Mouse (Mus musculus) MEL-GATA-1-ER (cell line): ENCODE results near the gene Rassf3.

Experiments
- DNase-seq: peaks from one replicate; pipeline ENCODE4 v3.0.0-alpha.2; 2012; ENCODE audit warnings: low read depth; ENCODE audit errors: extremely low read depth

The Rassf3 gene

DNA sequence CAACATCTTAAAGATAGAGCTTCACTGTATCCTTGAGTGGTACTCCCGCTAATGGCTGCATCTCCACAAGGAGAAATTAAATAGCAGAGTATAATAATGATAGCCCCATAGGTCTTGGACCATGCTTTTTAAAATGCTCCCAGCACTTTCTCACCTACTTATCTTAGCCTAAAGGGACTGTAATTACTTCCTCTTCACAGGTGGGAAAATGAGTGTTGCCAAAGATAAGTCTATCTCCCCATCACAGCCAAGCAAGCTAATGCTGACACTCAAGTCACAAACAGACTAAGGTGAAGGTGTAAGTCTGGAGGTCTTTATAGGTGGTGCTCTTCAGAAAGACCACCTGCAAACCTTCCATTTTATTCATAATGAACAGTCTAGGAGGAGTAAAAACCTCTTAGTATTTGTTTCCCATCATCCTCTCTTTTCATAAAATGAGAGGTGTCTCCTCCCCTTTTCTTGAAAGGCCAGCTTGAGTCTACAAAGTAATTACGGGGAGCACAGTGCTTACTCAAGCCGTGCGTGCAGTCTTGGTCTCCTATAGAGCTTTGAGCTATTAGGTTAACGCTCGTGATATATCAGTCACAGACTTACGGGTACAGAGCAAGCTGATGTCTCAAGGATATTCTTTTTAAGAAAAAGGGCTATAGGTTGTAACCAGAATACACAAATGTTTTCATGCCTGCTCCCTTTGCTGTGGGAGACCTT, 16.6 kb upstream of the Rassf3 start:
- peak; percentile 71 for DNase-seq

DNA sequence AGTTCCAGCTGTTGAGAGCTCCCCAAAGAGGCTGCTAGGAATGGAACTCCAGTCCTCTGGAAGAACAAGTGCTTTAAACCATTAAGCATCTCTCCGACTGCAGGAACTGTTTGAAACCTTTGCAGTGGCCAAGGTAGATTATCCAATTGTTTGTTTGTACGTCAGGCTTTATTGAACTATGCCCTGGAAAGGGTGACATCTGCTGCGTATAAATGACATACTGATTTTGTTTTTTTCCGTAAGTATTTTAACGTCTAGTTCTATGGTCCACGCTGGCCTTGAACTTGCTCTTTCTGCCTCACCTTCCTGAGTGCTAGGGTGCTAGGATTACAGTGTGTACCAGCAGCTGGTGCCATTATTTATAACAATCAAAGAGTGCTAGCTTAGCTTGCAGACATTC, 13.8 kb upstream of the Rassf3 start:
- DNase-seq, result no peak

DNA sequence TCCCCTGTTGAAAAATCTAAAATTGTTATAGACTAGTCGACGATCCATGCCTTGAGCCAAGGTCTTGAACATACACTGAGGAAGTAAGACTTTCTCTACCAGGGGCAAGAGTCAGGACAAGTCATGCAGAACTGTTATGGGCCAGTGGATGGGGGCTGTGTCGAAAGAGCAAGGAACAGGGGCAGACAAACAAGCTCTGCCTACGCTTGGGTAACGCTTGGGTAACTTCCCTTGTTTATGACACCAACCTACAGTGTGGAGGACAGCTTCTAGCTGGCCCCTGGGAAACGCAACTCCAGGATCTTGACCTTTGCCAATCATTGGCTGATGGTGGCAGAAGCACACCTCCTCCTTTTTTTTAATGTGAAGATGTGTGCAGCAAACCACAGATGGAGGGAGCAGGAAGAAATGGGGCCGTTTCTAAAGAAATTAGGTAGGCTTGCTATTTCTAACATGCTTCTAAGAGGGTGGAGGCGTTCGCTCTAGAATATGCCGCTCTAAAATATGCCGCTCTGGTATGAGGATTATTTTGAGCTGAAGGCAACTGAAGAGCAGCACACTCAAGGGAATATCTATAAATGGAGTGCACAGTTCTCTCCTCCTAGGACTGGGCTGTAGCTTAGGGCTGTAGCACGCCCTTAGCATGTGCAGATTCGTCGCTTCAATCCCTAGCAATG, 12.6 kb upstream of the Rassf3 start:
- no peak for DNase-seq

DNA sequence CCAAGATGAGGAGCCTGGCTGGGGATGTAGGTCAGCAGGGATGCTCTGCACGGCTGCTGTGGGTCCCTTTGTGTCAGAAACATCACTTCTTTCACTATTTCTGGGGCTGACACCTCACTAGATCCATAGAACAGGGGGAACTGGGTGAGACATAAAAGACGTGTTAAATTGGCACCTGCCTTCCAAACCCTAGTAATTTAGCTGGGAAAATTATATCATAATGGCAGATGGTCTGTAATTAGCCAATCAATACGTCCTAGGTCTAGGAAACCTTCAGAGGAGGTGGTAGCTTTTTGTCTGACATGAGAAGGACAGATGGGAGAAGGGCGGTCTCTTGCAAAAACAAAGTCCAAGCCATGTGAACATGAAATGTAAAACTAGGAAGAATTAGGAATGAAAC, 11.6 kb upstream of the Rassf3 start:
- no peak for DNase-seq

DNA sequence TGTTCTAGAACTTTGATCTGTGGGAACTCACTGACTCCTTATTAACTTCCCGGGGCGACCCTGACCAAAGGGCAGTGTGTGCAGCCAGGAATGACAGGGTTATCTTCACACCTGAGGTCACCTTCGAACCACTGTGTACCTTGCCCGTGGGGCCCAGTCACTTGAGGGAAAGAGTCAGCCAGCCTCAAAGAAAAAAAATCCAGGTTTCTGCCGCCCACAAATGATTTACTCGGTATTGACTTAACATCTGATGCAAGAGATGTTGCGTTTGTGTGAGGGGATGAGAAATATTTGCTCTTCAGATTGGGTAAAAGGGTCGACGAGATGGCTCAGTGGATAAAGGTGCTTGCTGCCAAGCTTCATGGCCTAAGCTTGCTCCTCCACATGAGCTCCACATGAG, 10.2 kb upstream of the Rassf3 start:
- no peak for DNase-seq

DNA sequence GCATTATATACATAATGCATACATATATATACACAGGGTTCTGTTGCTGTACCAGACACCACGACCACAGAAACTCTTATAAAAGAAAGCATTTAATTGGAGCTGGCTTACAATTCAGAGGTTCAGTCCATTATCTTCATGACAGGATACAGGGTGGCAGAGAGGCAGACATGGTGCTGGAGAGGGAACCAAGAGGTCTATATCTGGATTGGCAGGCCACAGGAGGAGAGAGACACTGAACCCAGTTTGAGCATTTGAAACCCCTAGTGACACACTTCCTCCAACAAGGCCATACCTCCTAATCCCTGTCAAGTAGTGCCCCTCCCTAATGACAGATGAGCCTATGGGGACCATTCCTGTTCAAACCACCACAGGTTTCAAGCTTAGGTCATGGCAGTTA, 7.2 kb upstream of the Rassf3 start:
- no peak for DNase-seq

DNA sequence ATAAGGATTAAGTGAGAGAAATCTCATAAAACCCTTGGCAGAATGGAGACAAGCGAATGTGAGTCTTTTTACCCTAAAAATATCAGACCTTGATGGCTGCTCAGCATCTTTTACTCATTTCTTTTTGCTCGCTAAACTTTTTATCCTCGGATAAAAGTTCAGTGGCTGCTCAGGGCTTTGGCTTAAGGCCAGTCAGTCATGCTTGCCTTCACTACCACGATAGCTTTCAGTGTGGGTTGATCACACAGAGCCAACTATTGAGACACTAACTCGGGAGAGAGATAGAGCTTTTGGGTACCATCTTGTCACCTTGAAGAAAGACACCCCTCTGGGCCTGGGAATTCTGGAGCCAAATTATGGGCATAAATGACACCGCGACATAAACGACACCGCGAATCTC, 5.0 kb upstream of the Rassf3 start:
- no peak for DNase-seq

DNA sequence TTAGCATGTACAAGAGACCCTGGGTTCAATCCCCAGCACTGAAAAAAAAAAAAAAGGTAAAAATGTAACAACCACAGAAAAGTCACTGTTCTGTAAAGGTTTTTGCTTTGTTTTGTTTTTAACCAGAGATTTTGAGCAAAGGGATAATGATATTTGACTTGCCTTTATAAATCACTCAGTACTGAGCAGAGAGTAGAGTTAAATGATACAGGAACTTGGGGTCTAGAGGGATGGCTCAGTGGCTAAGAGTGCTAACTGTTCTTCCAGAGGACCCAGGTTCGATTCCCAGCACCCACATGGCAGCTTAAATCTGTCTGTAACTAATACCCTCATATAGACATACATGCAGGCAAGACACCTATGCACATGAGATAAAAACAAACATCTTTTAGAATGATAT, 3.8 kb upstream of the Rassf3 start:
- no peak for DNase-seq

DNA sequence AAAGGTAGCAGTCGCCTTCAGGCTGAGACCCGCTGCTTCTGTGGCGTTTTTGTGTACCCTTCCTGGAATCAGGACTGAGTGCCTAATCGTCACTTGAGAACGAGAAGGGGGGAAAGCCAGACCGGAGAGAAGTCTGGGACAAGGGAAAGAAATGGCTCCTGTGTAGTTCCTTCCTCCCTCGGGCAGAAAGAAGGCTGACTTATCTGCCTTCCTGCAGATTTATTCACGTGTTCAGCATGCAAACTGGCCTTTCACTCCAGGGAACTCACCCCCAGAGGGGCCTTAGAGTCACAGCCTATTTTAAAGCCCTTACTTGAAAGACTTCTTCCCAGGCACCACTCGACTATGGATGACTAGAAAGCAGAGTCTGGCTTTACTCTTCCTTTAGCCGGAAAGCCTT, 1.3 kb upstream of the Rassf3 start:
- peak; percentile 62 for DNase-seq

DNA sequence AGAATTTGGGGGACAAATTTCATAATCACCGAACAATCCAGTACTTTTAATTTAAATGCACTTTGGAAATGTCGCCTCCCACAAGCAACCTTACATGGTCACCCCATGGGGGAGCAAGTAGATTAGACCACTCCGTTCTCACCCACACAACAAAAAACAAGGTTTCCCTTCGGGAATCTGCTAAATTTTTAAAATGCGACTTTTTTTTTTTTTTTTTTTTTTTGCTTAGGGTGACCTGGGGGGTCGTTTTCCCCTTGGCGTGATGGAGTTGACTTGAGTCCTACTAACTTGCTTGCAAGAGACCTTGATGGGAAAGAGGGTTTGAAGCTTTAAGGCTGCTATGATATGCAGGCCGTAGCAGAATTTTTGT, 806 bp upstream of the Rassf3 start:
- no peak for DNase-seq

DNA sequence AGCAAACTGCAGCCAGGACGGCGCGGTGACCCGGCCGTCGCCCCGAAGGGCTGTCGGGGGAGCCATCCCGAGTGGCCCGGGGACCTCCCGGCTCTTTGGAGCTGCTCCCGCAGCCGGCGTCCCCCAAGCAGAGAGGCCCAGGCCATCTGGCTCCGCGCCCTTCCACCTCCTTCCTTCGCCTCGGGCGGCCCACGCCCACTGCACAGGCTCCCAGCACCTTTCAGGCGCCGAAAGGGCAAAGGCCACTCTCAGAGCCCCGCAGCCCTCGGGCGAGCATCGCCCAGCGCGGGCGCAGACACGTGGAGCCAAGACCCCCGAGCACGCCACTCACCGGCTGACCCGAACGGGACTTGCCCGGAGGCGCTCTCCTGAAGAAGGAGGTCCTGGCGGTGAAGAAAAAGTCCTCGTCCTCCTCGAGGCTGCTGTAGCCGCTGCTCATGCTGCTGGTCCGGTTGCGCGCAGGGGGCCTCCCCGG, 438 bp downstream of the Rassf3 start:
- no peak for DNase-seq

DNA sequence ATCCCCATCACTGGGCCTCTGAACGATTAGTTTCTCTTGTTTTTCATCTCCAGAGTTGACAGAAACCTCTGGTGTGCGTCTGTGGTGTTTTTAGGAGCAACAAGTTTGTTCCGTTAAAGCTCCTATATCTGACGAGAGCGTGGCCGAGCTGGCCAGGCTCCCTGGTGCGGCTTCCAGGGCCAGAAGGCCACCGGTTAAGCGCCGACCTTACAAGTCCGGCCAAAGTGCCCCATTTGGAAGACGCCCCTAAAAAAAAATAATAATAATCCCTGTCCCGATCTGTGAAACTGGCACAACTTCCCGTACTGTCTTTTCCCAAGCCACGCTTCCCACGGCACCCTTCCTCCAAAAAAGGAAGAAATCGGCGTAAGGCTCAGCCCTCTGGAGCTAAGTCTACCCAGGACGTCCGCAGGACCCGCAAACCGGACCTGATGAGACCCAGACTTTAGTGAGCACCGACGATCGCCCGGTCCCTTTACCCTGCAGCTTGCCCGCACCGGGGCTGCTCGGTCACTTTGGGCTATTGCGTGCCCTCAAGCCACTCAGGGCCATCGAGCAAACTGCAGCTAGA, 961 bp downstream of the Rassf3 start:
- no peak for DNase-seq

DNA sequence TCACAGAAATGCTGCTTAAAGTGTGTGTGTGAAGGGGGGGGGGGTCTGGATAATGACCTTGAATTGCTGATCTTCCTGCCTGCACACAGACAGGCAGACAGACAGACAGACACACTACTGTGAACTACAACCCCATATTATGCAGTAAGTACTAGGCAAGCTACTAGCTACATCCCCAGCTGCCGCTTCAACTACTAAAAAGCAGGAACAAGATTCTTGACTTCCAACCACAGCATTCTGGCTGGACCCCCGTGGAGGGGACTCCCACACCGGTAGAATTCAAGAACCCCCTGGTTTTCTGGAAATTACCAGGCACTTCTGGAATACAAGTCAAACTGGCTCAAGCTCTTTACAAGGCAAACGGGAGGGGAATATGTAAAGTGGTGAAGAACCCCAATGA, 1.9 kb downstream of the Rassf3 start:
- DNase-seq, result no peak

DNA sequence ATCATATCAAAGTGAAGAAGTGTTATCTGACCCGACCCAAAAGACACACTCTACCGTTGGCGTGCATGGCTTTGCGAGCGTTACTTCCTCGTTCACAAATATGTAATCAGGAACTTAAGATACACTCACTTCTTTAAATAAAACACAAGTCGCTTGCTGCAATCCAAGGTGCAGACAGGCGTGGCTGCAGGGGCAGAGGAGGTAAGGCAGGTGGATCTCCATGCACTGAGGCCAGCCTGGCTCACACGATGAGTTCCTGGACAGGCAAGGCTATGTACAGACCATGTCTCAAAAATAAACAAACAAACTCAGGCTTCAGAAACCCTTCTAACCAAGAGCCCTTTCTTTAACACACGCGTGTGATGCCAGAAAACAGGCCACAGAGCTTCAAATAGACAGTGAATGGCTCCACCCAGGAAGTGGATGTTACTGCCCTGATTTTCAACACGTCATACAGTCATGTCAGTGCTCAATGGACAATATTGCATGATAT, 2.4 kb downstream of the Rassf3 start:
- peak; percentile 70 for DNase-seq

DNA sequence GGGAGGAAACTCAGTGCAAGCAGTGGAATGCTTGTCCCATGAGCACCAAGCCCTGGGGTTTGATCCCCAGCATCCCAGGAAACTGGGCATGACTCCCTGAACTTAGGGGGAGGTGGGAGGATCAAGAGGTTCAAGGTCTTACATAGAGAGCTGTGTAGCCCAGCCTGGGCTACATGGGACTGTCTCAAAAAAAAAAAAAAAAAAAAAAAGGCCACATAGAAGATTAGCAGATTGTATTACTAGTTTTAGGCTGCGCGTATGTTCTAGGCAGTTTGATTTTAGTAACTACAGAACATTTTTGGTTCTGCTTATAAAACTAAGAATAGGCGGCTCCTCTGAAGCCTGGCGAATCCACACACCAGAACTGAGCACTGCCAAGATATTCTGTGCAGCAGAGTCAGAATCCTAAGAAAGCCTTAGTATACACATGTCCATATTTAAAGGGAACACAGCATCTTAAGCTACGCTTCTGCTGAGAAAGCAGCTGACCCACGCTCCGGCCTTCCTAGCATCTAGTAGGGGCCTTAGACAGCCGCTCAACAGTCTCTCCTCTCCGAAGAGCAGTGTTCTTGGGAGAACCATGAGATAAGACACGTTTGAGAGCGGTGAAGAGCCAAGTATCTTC, 3.4 kb downstream of the Rassf3 start:
- DNase-seq, result no peak

DNA sequence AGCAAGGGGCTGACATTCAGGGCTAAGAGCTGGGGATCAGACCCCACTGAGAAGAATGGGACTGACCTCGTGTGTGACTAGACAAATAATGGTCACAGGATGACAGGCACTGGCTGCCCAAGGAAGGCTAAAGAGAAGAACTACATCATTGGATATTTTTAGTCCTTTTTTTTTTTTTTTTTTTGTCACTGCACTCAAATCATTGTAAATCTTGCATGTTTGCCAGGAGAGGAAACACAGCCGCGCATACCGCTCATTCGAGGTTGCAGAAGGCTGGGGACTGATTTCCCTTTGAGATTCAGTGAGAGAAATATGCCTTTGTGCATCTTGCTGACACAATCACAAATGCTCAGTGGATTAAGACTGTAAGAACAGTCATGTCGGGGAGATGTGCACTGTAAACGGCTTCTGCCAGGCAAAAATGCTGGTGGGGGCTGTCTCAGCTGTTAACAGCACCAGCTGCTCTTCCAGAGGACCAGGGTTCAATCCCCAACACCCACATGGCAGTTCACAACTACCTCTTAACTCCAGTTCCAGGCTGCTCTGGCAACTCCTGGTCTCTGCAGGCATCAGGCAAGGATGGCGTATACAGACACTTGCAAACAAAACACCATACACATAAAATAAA, 4.5 kb downstream of the Rassf3 start:
- no peak for DNase-seq

DNA sequence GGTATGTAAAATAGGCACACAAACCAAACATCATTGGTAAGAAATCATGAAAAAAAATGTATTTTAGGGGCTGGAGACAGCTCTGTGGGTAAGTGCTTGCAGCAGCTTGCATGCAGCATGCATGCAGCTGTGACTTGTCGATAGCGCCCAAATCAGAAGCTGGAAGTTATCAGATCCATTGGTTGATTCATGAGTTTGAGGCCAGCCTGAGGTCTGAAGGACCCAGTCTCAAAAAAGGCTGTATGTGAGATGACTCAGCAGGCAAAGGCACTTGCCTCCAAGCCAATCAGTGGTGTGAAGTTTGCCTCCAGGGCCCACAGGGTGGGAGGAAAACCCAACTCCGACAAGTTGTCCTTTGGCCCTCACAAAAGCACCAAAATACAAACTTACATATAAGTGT, 6.5 kb downstream of the Rassf3 start:
- no peak for DNase-seq

DNA sequence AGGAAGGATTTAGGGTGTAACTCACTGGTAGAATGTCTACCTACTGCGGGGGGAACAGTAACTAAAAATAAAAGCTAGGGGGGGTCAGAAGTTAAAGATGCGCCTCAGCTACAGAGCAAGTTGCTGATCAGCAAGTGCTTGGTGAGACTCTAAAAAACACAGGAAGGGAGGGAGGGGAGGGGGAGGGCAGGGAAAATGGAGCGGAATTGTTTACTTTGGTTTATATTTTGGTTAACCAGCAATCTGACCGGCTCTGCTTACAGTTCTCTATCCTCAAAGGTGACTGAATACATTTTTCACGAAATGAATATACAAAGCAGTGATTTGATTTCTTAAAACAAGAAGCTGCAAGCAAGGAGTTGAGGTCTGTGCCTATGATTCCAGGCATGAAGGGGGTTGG, 7.2 kb downstream of the Rassf3 start:
- no peak for DNase-seq

DNA sequence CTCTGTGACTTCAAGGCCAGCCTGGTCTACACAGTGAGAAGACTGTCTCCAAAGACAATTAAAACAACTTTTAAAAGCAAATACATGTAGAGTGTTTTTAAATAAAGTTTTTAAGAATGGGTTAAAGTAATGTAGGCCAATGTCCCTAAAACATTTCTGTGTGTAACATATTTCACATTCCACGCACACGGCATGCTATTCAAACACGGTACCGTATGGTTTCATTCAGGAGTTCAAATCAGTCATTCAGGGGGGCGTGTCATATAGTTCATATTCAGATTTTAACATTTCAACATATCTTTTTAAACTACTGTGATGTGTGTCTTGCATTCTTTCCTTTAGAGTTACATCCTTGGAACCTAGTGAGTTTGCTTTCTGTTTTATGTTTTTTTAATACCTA, 7.9 kb downstream of the Rassf3 start:
- no peak for DNase-seq

DNA sequence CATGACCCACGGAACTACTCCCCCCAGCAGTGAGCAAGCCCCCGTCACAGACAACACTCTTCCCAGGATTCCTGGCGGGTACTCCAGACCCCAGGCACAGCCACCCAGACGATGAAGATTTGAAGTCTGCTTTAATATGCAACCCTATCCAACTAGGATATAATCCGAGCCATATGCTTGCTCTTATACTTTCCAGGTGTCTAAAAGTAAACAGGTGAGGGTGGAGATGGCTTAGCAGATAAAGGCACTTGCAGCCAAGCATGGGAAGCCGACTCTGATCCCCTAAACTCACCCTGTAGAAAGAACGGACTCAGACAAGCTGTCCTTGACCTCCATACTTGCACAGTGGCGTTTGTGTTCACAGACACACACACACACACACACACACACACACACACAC, 8.4 kb downstream of the Rassf3 start:
- DNase-seq, result no peak

DNA sequence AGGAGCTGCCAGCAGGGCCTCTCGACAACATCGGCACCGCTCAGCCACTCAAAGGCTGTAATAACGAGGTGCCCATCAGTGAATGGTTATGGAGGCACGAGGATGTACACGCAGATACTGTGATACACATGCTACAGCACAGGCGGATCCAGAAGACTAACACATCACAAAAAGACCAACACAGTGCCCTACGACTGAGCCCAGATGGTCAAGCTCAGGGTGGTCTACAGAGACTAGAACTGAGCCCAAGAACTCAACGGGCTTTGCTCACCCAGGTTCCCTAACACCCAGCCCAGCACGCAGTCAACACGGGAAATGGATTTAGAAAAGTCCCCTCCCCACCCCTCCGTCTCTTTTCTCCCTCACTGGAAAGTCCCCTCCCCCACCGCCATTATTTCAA, 9.1 kb downstream of the Rassf3 start:
- DNase-seq, result no peak

DNA sequence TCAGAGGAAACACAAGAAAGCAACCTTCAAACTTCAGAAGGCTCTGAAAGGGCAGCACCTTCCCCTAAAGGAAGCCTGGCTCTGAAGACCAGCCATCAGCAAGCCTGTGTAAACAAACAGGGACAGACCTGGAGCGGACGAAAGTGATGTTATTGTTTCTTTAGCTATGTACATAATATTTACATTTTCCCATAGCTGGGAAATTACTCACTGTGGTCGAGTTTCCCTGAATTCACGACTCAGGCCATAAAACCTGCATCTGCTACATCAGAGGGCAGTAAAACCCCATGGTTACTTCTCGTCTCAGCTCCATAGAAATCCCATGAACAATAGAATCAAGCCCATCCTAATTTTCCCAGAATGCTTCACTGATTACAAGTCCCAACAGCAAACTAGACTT, 11.1 kb downstream of the Rassf3 start:
- DNase-seq, result no peak
